ENCODE assay signal across 11 mouse cellular contexts in genomic region chr2:11765694-11766093, GRCm38 (mm10). TPM values are rescaled to one million over a fixed set of nuclear protein-coding genes. Genes with fewer than 3 reads are reported as not detected.
DNase-seq lines count a peak whose midpoint lies in the region; ATAC-seq and TF ChIP-seq lines count a peak whose summit lies in the region.
"Had no signal": no experiment of that assay in that cellular context is flagged by ENCODE, and none has a peak within 500 bp of the region (broad histone marks: within the 10 kb centered on the region; RNA-seq: fewer than 3 reads in every experiment).

No protein-coding gene starts in this region.

- WGBS in cerebellum, adult 2 months, result 8% methylated on average over 4 of the region's 4 CpGs

- H3K27ac ChIP-seq in cerebellum, adult 2 months (ENCODE audit: insufficient read depth, low read length), result no peak overlapping the region
- H3K27ac ChIP-seq in layer of hippocampus, adult 2 months, result no peak overlapping the region
- H3K27ac ChIP-seq: embryonic facial prominence, embryonic 12.5 days; liver, embryonic 14.5 days had no signal

- ATAC-seq in erythroid progenitor cell, adult 5-6 weeks (replicated peaks; ENCODE audit: low FRiP score, poor library complexity, severe bottlenecking), result no peak

- no peaks in the 10 kb centered on the region for H3K27me3 ChIP-seq in cerebellum, adult 2 months (ENCODE audit: control insufficient read depth, insufficient read depth, low read length)
- H3K27me3 ChIP-seq: embryonic facial prominence, embryonic 12.5 days had no signal

- no peak overlapping the region for H3K4me3 ChIP-seq in cerebellum, adult 2 months (replicated peaks; ENCODE audit: insufficient read depth, low read depth, low read length)
- H3K4me3 ChIP-seq in layer of hippocampus, adult 2 months, result no peak overlapping the region
- H3K4me3 ChIP-seq: embryonic facial prominence, embryonic 12.5 days; myocyte had no signal

- intact Hi-C loops in heart, postnatal 36 days (cut with DNase I), result no loop called here

- DNase-seq in heart, adult 9 months (ENCODE audit: low spot score in 2 of 2), result peak; percentile 30 to 33
- DNase-seq in heart, postnatal 36 days, result no peak
- DNase-seq in brain, adult 2 months (ENCODE audit: low read depth, low spot score), result peak; percentile 84
- DNase-seq in cerebellum, adult 2 months, result peak; percentile 49 to 79
- DNase-seq in layer of hippocampus, adult 2 months (ENCODE audit: low spot score in 2 of 2), result peak; percentile 69 to 72
- no peak for DNase-seq in adrenal gland, postnatal 25 days
- DNase-seq in adrenal gland, adult 2 months, result no peak

- TF ChIP-seq POLR2A in cerebellum, adult 2 months (IDR thresholded peaks at IDR 0.05; ENCODE audit: borderline replicate concordance, insufficient read depth, low read length), result no peak

- no peak for TF ChIP-seq CTCF in cerebellum, adult 2 months (IDR thresholded peaks at IDR 0.05; ENCODE audit: borderline replicate concordance, insufficient read depth, low read depth, low read length)
- TF ChIP-seq CTCF in layer of hippocampus, adult 2 months (conservative IDR thresholded peaks at IDR 0.05), result no peak

- peaks cover 10% of the 10 kb centered on the region for H3K4me1 ChIP-seq in cerebellum, adult 2 months (ENCODE audit: control insufficient read depth, insufficient read depth, low read length)
- H3K4me1 ChIP-seq: embryonic facial prominence, embryonic 12.5 days had no signal

RNA-seq across cellular contexts. Expression of gene Fbh1, which starts 11.7 kb away (rescaled TPM):
- 10 to 100 TPM; 72.7 to 76.0 TPM for total RNA-seq in heart, postnatal 36 days (2021)
- 66.8 and 71.9 TPM in 2 replicates for polyA plus RNA-seq in cerebellum, adult 2 months (2012; rRNA removed)
- 10 to 100 TPM; 74.0 to 88.5 TPM for total RNA-seq in layer of hippocampus, adult 2 months (2021)
- 9.7 and 35.6 TPM in 2 replicates for total RNA-seq in erythroid progenitor cell, adult 5-6 weeks (2015; ENCODE audit: low replicate concordance)
- total RNA-seq in erythroid progenitor cell, adult 5-6 weeks (2017; ENCODE audit: low replicate concordance), result 13.5 and 15.7 TPM in 2 replicates
- total RNA-seq in adrenal gland, postnatal 25 days (2021), result 102 and 111 TPM in 2 replicates
- 10 to 100 TPM; 52.9 to 80.8 TPM for total RNA-seq in adrenal gland, adult 2 months (2021)
- polyA plus RNA-seq in adrenal gland, adult 2 months (2012; rRNA removed), result 32.1 and 42.5 TPM in 2 replicates

RNA-seq across cellular contexts. Expression of gene Ankrd16, which starts 12.0 kb away (rescaled TPM):
- 10 to 100 TPM; 19.5 to 19.7 TPM for total RNA-seq in heart, postnatal 36 days (2021)
- polyA plus RNA-seq in cerebellum, adult 2 months (2012; rRNA removed), result 92.5 and 95.3 TPM in 2 replicates
- 10 to 100 TPM; 58.9 to 61.8 TPM for total RNA-seq in layer of hippocampus, adult 2 months (2021)
- total RNA-seq in erythroid progenitor cell, adult 5-6 weeks (2015; ENCODE audit: low replicate concordance), result 10.1 and 38.6 TPM in 2 replicates
- total RNA-seq in erythroid progenitor cell, adult 5-6 weeks (2017; ENCODE audit: low replicate concordance), result 5.4 and 15.9 TPM in 2 replicates
- 46.3 and 55.7 TPM in 2 replicates for total RNA-seq in adrenal gland, postnatal 25 days (2021)
- 10 to 100 TPM; 24.3 to 32.5 TPM for total RNA-seq in adrenal gland, adult 2 months (2021)
- 39.6 and 41.2 TPM in 2 replicates for polyA plus RNA-seq in adrenal gland, adult 2 months (2012; rRNA removed)

Comparison
In these comparisons a context has a peak if more than half of its experiments do, and no peak if none do; other contexts are left out.
1. DNase-seq: peak in heart, adult 9 months (2 of 2), brain, adult 2 months (single experiment), cerebellum, adult 2 months (2 of 2) and layer of hippocampus, adult 2 months (2 of 2); none in heart, postnatal 36 days (0 of 2), adrenal gland, postnatal 25 days (single experiment) and adrenal gland, adult 2 months (single experiment).